Mouse (Mus musculus) hindbrain, embryonic 12.5 days (tissue): ENCODE measurements around the gene Sh3pxd2a. TPM values are rescaled to one million over a fixed set of nuclear protein-coding genes. Genes with fewer than 3 reads are reported as not detected.

Experiments used
- ATAC-seq: fragments of 200-750 bp; cut with Nextera tagmentation; 2 replicates; pipeline ENCODE4 v1.8.0; 2017; ENCODE audit warnings: moderate TSS enrichment; ENCODE audit not compliant: low FRiP score
- H3K27ac ChIP-seq: fragments of 300-500 bp; sonication (generic); 2 replicates; pipeline ENCODE4 v1.5.1; 2016; ENCODE audit warnings: mild to moderate bottlenecking
- H3K27me3 ChIP-seq: fragments of 300-500 bp; sonication (generic); 2 replicates; pipeline ENCODE4 v1.6.1; 2016; ENCODE audit warnings: mild to moderate bottlenecking
- H3K36me3 ChIP-seq: fragments of 300-500 bp; sonication (generic); 2 replicates; pipeline ENCODE4 v1.6.1; 2016; ENCODE audit warnings: mild to moderate bottlenecking
- H3K4me1 ChIP-seq: fragments of 300-500 bp; sonication (generic); 2 replicates; pipeline ENCODE4 v1.6.1; 2016
- H3K4me2 ChIP-seq: fragments of 300-500 bp; sonication (generic); replicated peaks from 2 replicates; pipeline ENCODE4 v1.6.1; 2016; ENCODE audit warnings: mild to moderate bottlenecking
- H3K4me3 ChIP-seq: fragments of 300-500 bp; sonication (generic); 2 replicates; pipeline ENCODE4 v1.5.1; 2016; ENCODE audit warnings: mild to moderate bottlenecking
- H3K9ac ChIP-seq: fragments of 300-500 bp; sonication (generic); 2 replicates; pipeline ENCODE4 v1.6.1; 2016; ENCODE audit warnings: mild to moderate bottlenecking, moderate library complexity
- H3K9me3 ChIP-seq: fragments of 300-500 bp; sonication (generic); replicated peaks from 2 replicates; pipeline ENCODE4 v1.6.1; 2016; ENCODE audit warnings: mild to moderate bottlenecking
- WGBS: fragments of 180-500 bp; shearing (Covaris S2); methylation state at CpG from one replicate; pipeline ENCODE4 v1.1.7; 2016; 5-methylcytosine and 5-hydroxymethylcytosine counted together
- polyA plus RNA-seq: library from polyadenylated mRNA; unstranded; fragments of >200 nt; fragmentation: Nextera tagmentation; extraction: Ambion mirVana; gene quantifications from 2 replicates; pipeline ENCODE4 v1.2.1, GENCODE M21; 2016

Sh3pxd2a gene
- polyA plus RNA-seq, 1 experiment from 2014 or later, result 3.9 TPM

- Histone ChIP-seq H3K27ac (no peak overlapping the region), H3K4me1 (peaks cover 17% of the 10 kb centered on the region), H3K9me3 (no peaks in the 10 kb centered on the region), H3K4me3 (peak overlapping the region; percentile 38), H3K4me2 (peak overlapping the region; percentile 55), H3K27me3 (peaks cover 43% of the 10 kb centered on the region), H3K36me3 (no peaks in the 10 kb centered on the region), H3K9ac (peak overlapping the region; percentile 47)
- WGBS, result 3% methylated on average over 84 of the region's 90 CpGs
- no peak for ATAC-seq
Measured at GRCm38 (mm10) chr19:47253053-47253628, 211.1 kb downstream of the Sh3pxd2a start.

DNA sequence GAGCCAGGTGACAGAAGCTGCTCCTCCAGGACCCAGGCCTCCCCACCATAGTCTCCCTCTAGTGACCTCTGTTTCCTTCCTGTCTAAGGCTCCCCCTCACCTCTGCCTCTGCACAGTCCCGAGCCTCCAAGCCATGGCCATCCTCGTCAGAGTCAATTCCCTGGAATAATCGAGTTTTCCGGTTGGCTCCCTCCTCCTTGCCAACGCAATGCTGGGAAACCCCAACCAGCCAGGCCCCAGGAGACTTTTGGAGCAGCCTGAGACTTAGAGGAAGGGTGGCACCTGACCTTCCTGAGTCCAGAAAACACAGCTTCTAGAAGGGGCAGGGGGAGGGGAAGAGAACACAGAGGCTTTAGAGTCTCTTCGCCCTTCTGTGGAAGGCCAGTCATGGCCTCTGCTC is 213.3 kb downstream of the Sh3pxd2a start:
- no peak for ATAC-seq
- H3K9me3 ChIP-seq, result no peaks in the 10 kb centered on the region
- peaks cover 22% of the 10 kb centered on the region for H3K4me1 ChIP-seq
- H3K36me3 ChIP-seq, result no peaks in the 10 kb centered on the region
- no peak overlapping the region for H3K27ac ChIP-seq
- H3K9ac ChIP-seq, result no peak overlapping the region
- WGBS, result 31% methylated on average over 6 of the region's 6 CpGs
- H3K4me3 ChIP-seq, result no peak overlapping the region
- H3K4me2 ChIP-seq, result no peak overlapping the region
- H3K27me3 ChIP-seq, result peaks cover 43% of the 10 kb centered on the region

DNA sequence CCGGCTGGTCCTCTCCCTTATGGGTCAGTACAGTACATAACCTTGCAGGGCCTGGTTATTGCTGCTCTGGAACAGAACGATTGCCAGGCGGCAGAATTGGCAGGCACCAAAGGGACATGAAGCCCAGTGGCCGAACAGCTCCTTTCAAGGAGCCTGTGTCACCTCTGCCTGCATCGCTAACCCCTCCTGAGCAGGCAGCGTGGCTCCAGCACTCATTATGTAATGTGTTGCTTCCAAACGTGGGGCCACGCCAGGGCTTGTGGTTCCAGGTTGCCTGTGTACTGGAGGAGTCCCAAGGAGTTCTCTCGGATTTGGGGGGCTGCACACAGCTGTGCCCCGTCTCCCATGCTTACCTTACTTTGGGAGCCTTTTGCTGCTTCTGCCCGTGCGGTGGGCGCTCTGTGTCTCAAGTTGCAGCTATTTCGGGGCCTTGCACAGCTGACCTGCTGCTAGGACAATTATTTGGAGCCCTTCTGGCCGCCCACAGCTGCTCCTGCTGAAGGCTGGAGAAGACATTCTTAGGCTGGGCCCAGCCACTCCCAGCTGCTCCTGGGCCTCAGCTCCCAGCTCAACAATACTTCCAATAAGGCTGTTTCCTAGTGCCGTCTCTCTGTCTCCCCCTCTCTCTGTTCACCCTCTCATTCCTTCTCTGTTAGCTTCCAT is 215.2 kb downstream of the Sh3pxd2a start:
- H3K9me3 ChIP-seq, result no peaks in the 10 kb centered on the region
- no peak for ATAC-seq

DNA sequence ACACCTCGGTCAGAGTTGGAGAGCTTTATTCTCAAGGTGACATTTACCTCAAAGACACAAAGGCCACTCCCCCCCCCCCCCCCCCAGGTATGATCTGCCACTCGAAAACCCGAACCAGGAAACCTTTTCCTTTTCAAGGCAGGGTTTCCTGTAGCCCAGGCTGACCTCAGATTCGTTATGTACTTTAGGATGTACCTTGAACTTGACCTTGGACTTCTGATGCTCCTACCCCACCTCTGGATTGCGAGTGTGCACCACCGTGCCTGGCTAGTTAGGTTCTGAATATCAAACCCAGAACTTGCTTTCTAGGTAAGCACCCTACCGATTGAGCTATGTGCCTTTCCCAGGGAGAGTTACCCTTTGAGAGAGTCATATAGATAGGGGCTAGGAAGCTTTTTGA is 215.9 kb downstream of the Sh3pxd2a start:
- H3K27me3 ChIP-seq, result peaks cover 26% of the 10 kb centered on the region
- H3K36me3 ChIP-seq, result no peaks in the 10 kb centered on the region
- 83% methylated on average over 7 of the region's 7 CpGs for WGBS
- no peak for ATAC-seq
- H3K4me2 ChIP-seq, result no peak overlapping the region
- H3K27ac ChIP-seq, result no peak overlapping the region
- no peak overlapping the region for H3K4me3 ChIP-seq
- no peak overlapping the region for H3K9ac ChIP-seq
- H3K4me1 ChIP-seq, result peaks cover 20% of the 10 kb centered on the region
- H3K9me3 ChIP-seq, result no peaks in the 10 kb centered on the region

More for the DNA sequence above, 215.2 kb downstream of the Sh3pxd2a start:
- WGBS, result 67% methylated on average over 16 of the region's 16 CpGs
- peak overlapping the region; percentile 27; the same call in 1 of the 2 replicates for H3K9ac ChIP-seq
- H3K36me3 ChIP-seq, result no peaks in the 10 kb centered on the region
- H3K4me3 ChIP-seq, result no peak overlapping the region
- peaks cover 22% of the 10 kb centered on the region for H3K4me1 ChIP-seq
- no peak overlapping the region for H3K4me2 ChIP-seq
- H3K27me3 ChIP-seq, result peaks cover 34% of the 10 kb centered on the region
- H3K27ac ChIP-seq, result no peak overlapping the region

GRCm38 (mm10) chr19:47247791-47248190 is 216.4 kb downstream of the Sh3pxd2a start:
- no peak overlapping the region for H3K4me3 ChIP-seq
- H3K4me1 ChIP-seq, result peaks cover 15% of the 10 kb centered on the region
- H3K27me3 ChIP-seq, result peaks cover 21% of the 10 kb centered on the region
- no peaks in the 10 kb centered on the region for H3K9me3 ChIP-seq
- no peak overlapping the region for H3K9ac ChIP-seq
- H3K36me3 ChIP-seq, result no peaks in the 10 kb centered on the region
- ATAC-seq, result no peak
- no peak overlapping the region for H3K27ac ChIP-seq
- 48% methylated on average over 11 of the region's 11 CpGs for WGBS
- no peak overlapping the region for H3K4me2 ChIP-seq

DNA sequence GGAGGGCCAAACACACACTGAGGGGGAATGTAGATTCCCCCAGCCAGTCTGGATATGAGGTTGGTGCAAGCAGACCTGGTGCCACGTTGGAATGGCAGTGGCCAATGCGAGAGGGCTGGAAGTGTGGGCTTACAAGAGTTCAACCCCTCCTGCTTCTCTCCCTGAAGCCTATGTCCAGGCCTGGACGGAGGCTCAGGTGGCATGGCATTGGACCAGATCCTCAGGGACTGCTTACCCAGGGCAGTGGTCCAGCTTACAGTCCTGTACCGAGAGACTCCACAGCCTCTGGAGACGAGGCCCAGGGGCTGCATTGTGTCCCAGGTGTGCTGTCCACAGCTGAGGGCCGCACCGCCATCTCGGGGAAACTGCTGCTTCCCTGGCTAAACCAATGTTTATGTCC is 218.7 kb downstream of the Sh3pxd2a start:
- Histone ChIP-seq H3K4me1 (peaks cover 13% of the 10 kb centered on the region), H3K27me3 (no peaks in the 10 kb centered on the region; the same call in 1 of the 2 replicates), H3K9ac (no peak overlapping the region), H3K4me2 (no peak overlapping the region), H3K27ac (no peak overlapping the region), H3K4me3 (no peak overlapping the region), H3K36me3 (no peaks in the 10 kb centered on the region), H3K9me3 (no peaks in the 10 kb centered on the region)
- 69% methylated on average over 8 of the region's 8 CpGs for WGBS
- no peak for ATAC-seq

DNA sequence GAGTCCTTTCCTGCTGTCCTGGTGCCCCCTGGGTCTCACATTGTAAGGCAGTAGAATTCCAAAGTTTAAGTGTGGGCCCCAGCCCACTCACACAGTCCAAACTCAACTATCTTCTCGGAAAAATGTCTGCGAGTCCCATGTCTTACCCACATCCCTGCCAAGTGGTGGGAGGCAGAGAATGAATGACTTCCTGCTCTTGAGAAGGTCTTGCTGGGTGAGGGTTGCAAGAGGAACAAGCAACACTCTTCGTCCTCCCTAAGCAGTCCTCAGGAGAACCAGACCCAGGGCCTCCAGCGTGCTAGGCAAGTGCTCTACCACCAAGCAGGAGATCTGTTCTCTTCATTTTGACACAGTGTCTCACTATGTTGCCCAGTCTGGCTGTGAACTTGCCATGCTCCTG is 222.0 kb downstream of the Sh3pxd2a start:
- no peak overlapping the region for H3K9ac ChIP-seq
- H3K36me3 ChIP-seq, result no peaks in the 10 kb centered on the region
- ATAC-seq, result no peak

GRCm38 (mm10) chr19:47240957-47241356 is 223.2 kb downstream of the Sh3pxd2a start:
- Histone ChIP-seq H3K9ac (no peak overlapping the region), H3K4me2 (peak overlapping the region; percentile 42; the same call in 1 of the 2 replicates), H3K36me3 (no peaks in the 10 kb centered on the region), H3K4me1 (peaks cover 9% of the 10 kb centered on the region; the same call in 1 of the 2 replicates), H3K4me3 (0 out of 2 replicates have a peak overlapping the region, but pooled peaks have one; percentile 22), H3K9me3 (no peaks in the 10 kb centered on the region), H3K27me3 (peaks cover 4% of the 10 kb centered on the region; the same call in 1 of the 2 replicates), H3K27ac (no peak overlapping the region)
- ATAC-seq, result no peak
- WGBS, result 68% methylated on average over 7 of the region's 7 CpGs

More for the DNA sequence above, 222.0 kb downstream of the Sh3pxd2a start:
- Histone ChIP-seq H3K27ac (no peak overlapping the region), H3K4me2 (no peak overlapping the region), H3K4me1 (peaks cover 9% of the 10 kb centered on the region; the same call in 1 of the 2 replicates), H3K27me3 (peaks cover 4% of the 10 kb centered on the region; the same call in 1 of the 2 replicates), H3K9me3 (no peaks in the 10 kb centered on the region), H3K4me3 (no peak overlapping the region)
- WGBS, result 91% methylated on average over 4 of the region's 4 CpGs

DNA sequence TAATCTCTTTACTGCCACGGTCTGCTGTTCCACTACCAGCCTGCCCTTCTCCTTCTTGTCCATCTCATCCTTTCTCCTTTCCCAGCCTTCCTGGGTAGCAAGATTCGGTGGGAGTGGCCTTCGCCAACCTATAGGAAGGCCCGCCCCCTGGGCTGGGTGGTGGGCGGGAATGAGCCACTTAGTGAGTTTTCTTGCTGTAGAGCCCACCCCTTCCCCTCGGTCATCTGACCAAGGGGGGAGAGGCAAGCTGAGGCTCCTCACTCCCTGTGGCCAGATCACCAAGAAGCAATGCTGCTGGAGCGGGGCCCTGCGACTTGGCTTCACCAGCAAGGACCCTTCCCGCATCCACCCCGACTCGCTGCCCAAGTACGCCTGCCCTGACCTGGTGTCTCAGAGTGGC is 224.1 kb downstream of the Sh3pxd2a start:
- Histone ChIP-seq H3K36me3 (no peaks in the 10 kb centered on the region), H3K9ac (peak overlapping the region; percentile 23; the same call in 1 of the 2 replicates), H3K4me1 (peaks cover 9% of the 10 kb centered on the region; the same call in 1 of the 2 replicates), H3K9me3 (no peaks in the 10 kb centered on the region), H3K27ac (no peak overlapping the region), H3K4me3 (peak overlapping the region; percentile 22), H3K4me2 (peak overlapping the region; percentile 42), H3K27me3 (peaks cover 4% of the 10 kb centered on the region; the same call in 1 of the 2 replicates)
- 28% methylated on average over 12 of the region's 12 CpGs for WGBS
- ATAC-seq, result no peak

DNA sequence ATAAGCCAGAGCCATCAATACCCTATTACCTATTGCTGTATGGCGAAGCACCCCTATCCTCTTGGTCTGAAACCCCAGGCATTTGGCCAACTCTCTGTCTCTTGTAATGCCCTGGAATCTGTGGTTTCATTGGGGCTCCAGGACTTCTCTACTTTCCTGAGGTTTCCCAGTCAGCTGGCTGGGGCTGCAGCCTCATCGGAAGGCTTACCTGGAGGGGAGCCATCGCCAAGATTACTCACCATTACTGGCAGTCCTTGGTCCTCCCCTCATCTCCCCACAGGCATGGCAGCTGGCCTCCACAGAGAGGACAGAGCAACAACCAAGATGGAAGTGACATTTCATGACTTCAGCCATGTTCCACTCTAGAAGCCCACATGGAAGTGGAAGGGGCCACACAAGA is 231.1 kb downstream of the Sh3pxd2a start:
- Histone ChIP-seq H3K4me1 (peaks cover 15% of the 10 kb centered on the region), H3K27me3 (peaks cover 5% of the 10 kb centered on the region; the same call in 1 of the 2 replicates), H3K4me2 (no peak overlapping the region), H3K36me3 (no peaks in the 10 kb centered on the region), H3K9ac (no peak overlapping the region), H3K4me3 (no peak overlapping the region), H3K27ac (no peak overlapping the region), H3K9me3 (no peaks in the 10 kb centered on the region)
- ATAC-seq, result no peak
- WGBS, result 95% methylated on average over 3 of the region's 3 CpGs

DNA sequence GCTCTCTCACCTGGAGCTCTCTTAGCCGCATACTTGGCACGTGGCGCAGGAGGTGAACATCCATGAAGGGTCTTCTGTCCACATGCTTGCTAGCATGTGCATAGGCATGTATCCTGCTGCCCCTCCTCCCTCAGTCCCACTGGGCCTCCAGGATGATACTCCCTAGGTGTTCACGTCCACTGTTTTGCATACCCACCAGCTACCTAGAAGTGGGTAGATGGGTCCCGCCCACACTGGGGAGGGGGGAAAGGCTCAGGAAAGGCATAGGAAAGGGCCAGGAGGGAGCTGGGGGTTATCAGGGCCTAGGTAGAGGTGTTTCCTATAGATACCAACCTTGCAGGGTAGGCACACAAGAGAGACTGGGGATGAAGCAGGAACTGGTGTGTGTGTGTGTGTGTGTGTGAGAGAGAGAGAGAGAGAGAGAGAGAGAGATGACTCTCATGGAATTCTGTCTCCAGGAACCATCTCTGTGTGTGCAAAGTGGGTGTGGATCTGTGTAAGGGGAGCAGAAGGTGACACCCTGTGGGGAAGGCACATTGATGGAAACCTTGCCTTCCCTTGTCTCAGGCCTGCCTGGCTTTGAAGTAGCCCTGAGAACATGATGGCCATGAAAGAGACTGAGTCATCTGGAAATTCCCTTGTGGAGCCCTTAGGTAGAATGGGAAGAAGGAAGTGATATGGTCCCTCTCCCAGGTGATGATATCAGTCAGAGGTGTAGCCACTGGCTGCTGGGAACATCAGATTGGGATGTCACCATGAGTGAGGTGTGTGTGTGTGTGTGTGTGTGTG is 231.9 kb downstream of the Sh3pxd2a start:
- Histone ChIP-seq H3K36me3 (no peaks in the 10 kb centered on the region), H3K27me3 (peaks cover 5% of the 10 kb centered on the region; the same call in 1 of the 2 replicates), H3K4me2 (no peak overlapping the region), H3K9ac (no peak overlapping the region), H3K4me1 (peaks cover 15% of the 10 kb centered on the region), H3K4me3 (no peak overlapping the region), H3K9me3 (no peaks in the 10 kb centered on the region), H3K27ac (no peak overlapping the region)
- ATAC-seq, result no peak
- WGBS, result 85% methylated on average over 5 of the region's 5 CpGs

- Histone ChIP-seq H3K36me3 (no peaks in the 10 kb centered on the region), H3K27me3 (peaks cover 5% of the 10 kb centered on the region; the same call in 1 of the 2 replicates), H3K4me1 (peaks cover 15% of the 10 kb centered on the region), H3K4me3 (no peak overlapping the region), H3K9ac (no peak overlapping the region), H3K4me2 (no peak overlapping the region), H3K9me3 (no peaks in the 10 kb centered on the region), H3K27ac (no peak overlapping the region)
- ATAC-seq, result no peak
- WGBS, result 93% methylated on average over 6 of the region's 6 CpGs
Measured at GRCm38 (mm10) chr19:47231389-47231788, 232.8 kb downstream of the Sh3pxd2a start.
